Mouse (Mus musculus): ENCODE data around the gene St3gal2.

- TF ChIP-seq CTCF (IDR thresholded peaks at IDR 0.05; ENCODE audit: extremely low read depth, insufficient read depth, low read length) = no peak
- no peak for TF ChIP-seq POLR2A (IDR thresholded peaks at IDR 0.05; ENCODE audit: extremely low read depth, insufficient read depth, low read length)
Observed at GRCm38 (mm10) chr8:110895812-110896211, 23.9 kb upstream of the St3gal2 start.

All from cortical plate, adult 2 months (tissue).